Mouse (Mus musculus) forebrain, embryonic 16.5 days (tissue): ENCODE data around the gene Hoxc11. TPM values are rescaled to one million over a fixed set of nuclear protein-coding genes. Genes with fewer than 3 reads are reported as not detected.

Experiments
- ATAC-seq: fragments of 200-750 bp; cut with Nextera tagmentation; 2 replicates; pipeline ENCODE4 v1.8.0; 2017; ENCODE audit warnings: mild to moderate bottlenecking, moderate library complexity
- H3K27ac ChIP-seq: fragments of 300-500 bp; sonication (generic); 2 replicates; pipeline ENCODE4 v1.5.1; 2014; ENCODE audit warnings: low read length, control low read depth
- H3K27me3 ChIP-seq: fragments of 300-500 bp; sonication (generic); replicated peaks from 2 replicates; pipeline ENCODE4 v1.6.1; 2014; ENCODE audit warnings: low read length; ENCODE audit not compliant: control insufficient read depth, insufficient read depth
- H3K36me3 ChIP-seq: fragments of 300-500 bp; sonication (generic); 2 replicates; pipeline ENCODE4 v1.6.1; 2014; ENCODE audit not compliant: control insufficient read depth, insufficient read depth
- H3K4me1 ChIP-seq: fragments of 300-500 bp; sonication (generic); replicated peaks from 2 replicates; pipeline ENCODE4 v1.6.1; 2014; ENCODE audit warnings: low read length; ENCODE audit not compliant: control insufficient read depth, insufficient read depth
- H3K4me2 ChIP-seq: fragments of 300-500 bp; sonication (generic); 2 replicates; pipeline ENCODE4 v1.6.1; 2014; ENCODE audit warnings: mild to moderate bottlenecking, low read length, control low read depth
- H3K4me3 ChIP-seq: fragments of 300-500 bp; sonication (generic); replicated peaks from 2 replicates; pipeline ENCODE4 v1.5.1; 2014; ENCODE audit warnings: mild to moderate bottlenecking, low read length, control low read depth
- H3K9ac ChIP-seq: fragments of 300-500 bp; sonication (generic); replicated peaks from 2 replicates; pipeline ENCODE4 v1.6.1; 2014; ENCODE audit warnings: low read depth, low read length, control low read depth
- H3K9me3 ChIP-seq: fragments of 300-500 bp; sonication (generic); 2 replicates; pipeline ENCODE4 v1.6.1; 2016; ENCODE audit warnings: low read length; ENCODE audit not compliant: control insufficient read depth
- WGBS: fragments of 180-500 bp; shearing (Covaris S2); extraction: QIAGEN DNeasy Blood & Tissue Kit; methylation state at CpG from one replicate; pipeline ENCODE4 v1.1.7; 2014; 5-methylcytosine and 5-hydroxymethylcytosine counted together
- polyA plus RNA-seq: library from polyadenylated mRNA; unstranded; fragments of >200 nt; fragmentation: Nextera tagmentation; extraction: Ambion mirVana; gene quantifications from 2 replicates; pipeline ENCODE4 v1.2.1, GENCODE M21; 2015

The Hoxc11 gene
- polyA plus RNA-seq, 1 experiment from 2014 or later: not detected

- under 1% methylated on average over 13 of the region's 13 CpGs for WGBS
- Histone ChIP-seq H3K4me2 (no peak overlapping the region), H3K27me3 (peaks cover 85% of the 10 kb centered on the region), H3K9ac (no peak overlapping the region), H3K36me3 (no peaks in the 10 kb centered on the region), H3K4me1 (peaks cover 6% of the 10 kb centered on the region), H3K9me3 (no peaks in the 10 kb centered on the region), H3K4me3 (no peak overlapping the region), H3K27ac (no peak overlapping the region)
- ATAC-seq: no peak
These were observed 24.6 kb downstream of the Hoxc11 start for GRCm38 (mm10) chr15:102978615-102979515.

DNA sequence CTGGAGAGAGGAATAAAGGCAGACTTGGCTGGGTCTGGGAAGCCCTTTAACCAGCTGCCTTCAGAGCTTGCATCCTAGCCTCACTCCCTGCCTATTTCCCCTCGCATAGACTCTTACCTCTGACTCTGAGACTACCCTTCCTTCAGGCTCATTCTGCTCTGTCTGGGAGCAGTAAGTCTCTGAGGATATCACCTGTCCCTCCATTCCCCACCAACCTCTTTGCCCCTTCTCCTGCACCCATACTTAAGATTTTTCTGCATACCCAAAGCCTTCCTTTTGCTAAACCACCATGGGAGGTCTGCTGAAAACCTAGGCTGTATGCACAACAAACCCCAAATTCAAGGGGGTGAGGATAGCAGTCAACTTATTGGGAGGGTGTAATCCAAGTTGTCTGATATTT is 25.7 kb downstream of the Hoxc11 start:
- no peak for ATAC-seq
- Histone ChIP-seq H3K4me3 (no peak overlapping the region), H3K9ac (no peak overlapping the region), H3K9me3 (no peaks in the 10 kb centered on the region), H3K27ac (no peak overlapping the region), H3K4me1 (peaks cover 6% of the 10 kb centered on the region), H3K4me2 (no peak overlapping the region), H3K36me3 (no peaks in the 10 kb centered on the region), H3K27me3 (peaks cover 87% of the 10 kb centered on the region)
- WGBS: 0% methylated on average over 1 of the region's 1 CpGs

- peaks cover 6% of the 10 kb centered on the region for H3K4me1 ChIP-seq
- H3K36me3 ChIP-seq: no peaks in the 10 kb centered on the region
- H3K27me3 ChIP-seq: peaks cover 87% of the 10 kb centered on the region
- 2% methylated on average over 11 of the region's 11 CpGs for WGBS
- H3K4me3 ChIP-seq: no peak overlapping the region
- no peak for ATAC-seq
- no peak overlapping the region for H3K9ac ChIP-seq
- H3K4me2 ChIP-seq: no peak overlapping the region
- H3K9me3 ChIP-seq: no peaks in the 10 kb centered on the region
- no peak overlapping the region for H3K27ac ChIP-seq
These were observed 26.1 kb downstream of the Hoxc11 start for GRCm38 (mm10) chr15:102980352-102980751.

GRCm38 (mm10) chr15:102980912-102981311 is 26.7 kb downstream of the Hoxc11 start:
- no peaks in the 10 kb centered on the region for H3K36me3 ChIP-seq
- H3K4me1 ChIP-seq: peaks cover 6% of the 10 kb centered on the region
- no peak overlapping the region for H3K27ac ChIP-seq
- peak overlapping the region; percentile 13 for H3K4me3 ChIP-seq
- no peak for ATAC-seq
- WGBS: 0% methylated on average over 14 of the region's 14 CpGs
- H3K9me3 ChIP-seq: no peaks in the 10 kb centered on the region
- no peak overlapping the region for H3K9ac ChIP-seq
- peaks cover 87% of the 10 kb centered on the region for H3K27me3 ChIP-seq
- H3K4me2 ChIP-seq: peak overlapping the region; percentile 14; the same call in 1 of the 2 replicates

- WGBS: under 1% methylated on average over 88 of the region's 88 CpGs
These were observed 27.4 kb downstream of the Hoxc11 start for GRCm38 (mm10) chr15:102981379-102982288.

GRCm38 (mm10) chr15:102983716-102984115 is 29.5 kb downstream of the Hoxc11 start:
- 0% methylated on average over 12 of the region's 12 CpGs for WGBS
- Histone ChIP-seq H3K9me3 (no peaks in the 10 kb centered on the region), H3K9ac (no peak overlapping the region), H3K27ac (no peak overlapping the region), H3K36me3 (no peaks in the 10 kb centered on the region), H3K4me2 (no peak overlapping the region), H3K27me3 (peaks cover 93% of the 10 kb centered on the region), H3K4me1 (peaks cover 6% of the 10 kb centered on the region), H3K4me3 (no peak overlapping the region)
- no peak for ATAC-seq

More at GRCm38 (mm10) chr15:102981379-102982288, 27.4 kb downstream of the Hoxc11 start:
- peaks cover 92% of the 10 kb centered on the region for H3K27me3 ChIP-seq
- H3K36me3 ChIP-seq: no peaks in the 10 kb centered on the region
- no peak overlapping the region for H3K9ac ChIP-seq
- peaks cover 6% of the 10 kb centered on the region for H3K4me1 ChIP-seq
- no peak for ATAC-seq
- no peak overlapping the region for H3K27ac ChIP-seq
- H3K4me3 ChIP-seq: peak overlapping the region; percentile 13
- H3K9me3 ChIP-seq: no peaks in the 10 kb centered on the region
- H3K4me2 ChIP-seq: peak overlapping the region; percentile 28

DNA sequence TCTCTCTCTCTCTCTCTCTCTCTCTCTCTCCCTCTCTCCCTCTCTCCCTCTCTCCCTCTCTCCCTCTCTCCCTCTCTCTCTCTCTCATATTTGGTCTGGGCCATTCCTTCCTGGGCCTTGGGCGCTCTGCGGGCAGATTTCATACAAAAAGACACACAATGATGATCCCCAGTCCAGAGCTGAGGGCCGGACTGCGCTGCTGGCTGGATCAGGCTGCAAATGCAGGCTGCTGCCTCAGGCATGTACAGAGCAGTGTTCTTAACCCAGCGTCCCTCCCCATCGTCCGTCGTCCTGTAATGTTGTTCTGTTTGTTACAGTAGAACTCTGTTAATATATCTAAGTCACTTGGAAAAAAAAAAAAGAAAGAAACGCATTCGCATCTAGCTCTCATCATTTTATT is 30.3 kb downstream of the Hoxc11 start:
- H3K4me2 ChIP-seq: no peak overlapping the region
- H3K4me1 ChIP-seq: peaks cover 6% of the 10 kb centered on the region
- ATAC-seq: no peak
- peaks cover 93% of the 10 kb centered on the region for H3K27me3 ChIP-seq
- H3K9me3 ChIP-seq: no peaks in the 10 kb centered on the region
- no peak overlapping the region for H3K4me3 ChIP-seq
- no peak overlapping the region for H3K27ac ChIP-seq
- no peak overlapping the region for H3K9ac ChIP-seq
- H3K36me3 ChIP-seq: no peaks in the 10 kb centered on the region
- WGBS: 1% methylated on average over 10 of the region's 10 CpGs

DNA sequence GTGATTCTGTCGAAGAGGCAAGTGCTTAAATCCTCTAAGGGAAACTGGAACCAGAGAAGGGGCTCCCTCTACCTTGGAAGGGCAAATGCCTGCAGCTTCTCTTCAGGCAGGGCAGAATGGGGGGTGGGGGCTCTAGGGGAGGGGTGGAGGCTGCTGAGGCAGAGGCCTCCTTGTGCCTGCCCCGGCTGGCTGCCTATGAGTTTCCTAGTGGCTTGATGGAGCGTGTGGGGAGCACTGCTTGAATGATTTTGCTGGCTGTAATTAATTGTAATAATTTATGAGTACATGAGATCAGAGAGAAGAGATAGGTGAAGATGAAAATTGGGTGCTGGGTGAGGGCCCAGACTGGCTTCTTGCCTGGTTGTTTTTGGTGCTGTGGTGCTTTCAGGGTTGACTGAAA is 30.7 kb downstream of the Hoxc11 start:
- Histone ChIP-seq H3K4me2 (no peak overlapping the region), H3K36me3 (no peaks in the 10 kb centered on the region), H3K9me3 (no peaks in the 10 kb centered on the region), H3K4me1 (peaks cover 6% of the 10 kb centered on the region), H3K27me3 (peaks cover 93% of the 10 kb centered on the region), H3K27ac (no peak overlapping the region), H3K9ac (no peak overlapping the region), H3K4me3 (no peak overlapping the region)
- WGBS: 0% methylated on average over 3 of the region's 3 CpGs
- no peak for ATAC-seq
